Mouse (Mus musculus) urinary bladder, postnatal 4 days (tissue): Measurements from ENCODE around the gene Trim72.

ENCODE experiments used
- DNase-seq, 2 experiments: peaks; one replicate each; pipeline ENCODE4 v3.0.0; 2021 to 2022; ENCODE audit warnings: low spot score in 2 of 2

The Trim72 gene

DNA sequence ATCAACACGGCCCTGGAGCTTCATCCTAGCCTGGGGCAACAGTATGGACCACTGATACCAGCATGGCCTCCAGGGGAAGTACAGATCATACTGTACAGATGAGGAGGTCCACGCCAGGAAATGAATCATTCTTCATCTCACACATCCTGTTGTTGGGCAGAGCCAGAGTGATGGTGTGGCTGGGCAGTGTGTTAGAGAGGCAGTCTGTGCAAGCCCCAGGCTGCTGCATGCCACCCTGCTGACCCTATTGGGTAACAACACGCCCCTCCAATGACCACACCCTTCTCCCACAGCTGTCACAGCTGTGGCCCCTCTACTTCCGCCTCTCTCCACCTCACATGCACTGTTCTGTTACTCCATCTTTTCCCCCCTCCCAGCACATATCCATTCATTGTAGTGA lies 47.0 kb downstream of the Trim72 start:
- no peak for DNase-seq

- DNase-seq, result no peak
Observed at GRCm38 (mm10) chr7:128053061-128053460, 49.3 kb downstream of the Trim72 start.

GRCm38 (mm10) chr7:128056917-128057444 lies 53.2 kb downstream of the Trim72 start:
- no peak for DNase-seq

GRCm38 (mm10) chr7:128057860-128058259 lies 54.1 kb downstream of the Trim72 start:
- no peak for DNase-seq

DNA sequence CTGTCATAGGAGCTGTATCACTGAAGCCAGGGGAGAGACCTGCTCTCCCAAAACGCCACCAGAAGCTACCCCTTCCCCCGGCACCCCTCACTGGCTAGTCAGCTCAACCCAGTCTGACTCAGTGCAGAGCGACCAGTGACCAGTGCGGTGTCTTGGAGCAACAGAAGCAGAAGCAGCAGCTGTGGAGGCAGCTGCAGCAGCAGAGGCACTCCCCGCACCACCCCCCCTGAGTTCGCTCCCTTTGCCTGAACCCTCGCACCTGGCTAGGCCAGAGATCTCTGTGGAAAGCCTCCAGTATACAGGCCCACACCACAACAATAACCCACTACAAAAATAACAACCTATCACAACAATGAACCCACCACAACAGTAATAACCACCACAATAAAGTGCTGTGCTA lies 54.8 kb downstream of the Trim72 start:
- DNase-seq, result no peak

- DNase-seq, result no peak
Observed at GRCm38 (mm10) chr7:128059091-128059490, 55.3 kb downstream of the Trim72 start.
